Mouse (Mus musculus): ENCODE results near the gene Gm29666.
A peak's percentile ranks its signal among the peaks of the same experiment; 100 is the strongest.

Gene Gm29666

GRCm38 (mm10) chr15:84919938-84920337, at the start of gene Gm29666:
TSS of gene Gm29666 (minus strand) at chr15:84920038.
- DNase-seq: no peak

- DNase-seq: no peak
Observed at GRCm38 (mm10) chr15:84968534-84968933, 48.7 kb upstream of the Gm29666 start.

GRCm38 (mm10) chr15:84965575-84966360, 45.9 kb upstream of the Gm29666 start:
- DNase-seq: peak; percentile 84

- DNase-seq: no peak
Observed at GRCm38 (mm10) chr15:84964771-84965170, 44.9 kb upstream of the Gm29666 start.

GRCm38 (mm10) chr15:84962518-84962917, 42.7 kb upstream of the Gm29666 start:
- DNase-seq: no peak

GRCm38 (mm10) chr15:84960692-84961091, 40.9 kb upstream of the Gm29666 start:
- DNase-seq: no peak

- DNase-seq: no peak
Observed at GRCm38 (mm10) chr15:84959891-84960290, 40.1 kb upstream of the Gm29666 start.

- no peak for DNase-seq
Observed at GRCm38 (mm10) chr15:84958331-84958730, 38.5 kb upstream of the Gm29666 start.

- no peak for DNase-seq
Observed at GRCm38 (mm10) chr15:84957851-84958250, 38.0 kb upstream of the Gm29666 start.

GRCm38 (mm10) chr15:84953259-84953658, 33.4 kb upstream of the Gm29666 start:
- no peak for DNase-seq

- no peak for DNase-seq
Observed at GRCm38 (mm10) chr15:84950053-84950452, 30.2 kb upstream of the Gm29666 start.

- no peak for DNase-seq
Observed at GRCm38 (mm10) chr15:84948990-84949389, 29.2 kb upstream of the Gm29666 start.

- DNase-seq: no peak
Observed at GRCm38 (mm10) chr15:84944319-84944718, 24.5 kb upstream of the Gm29666 start.

- DNase-seq: peak; percentile 61
Observed at GRCm38 (mm10) chr15:84942647-84943285, 22.9 kb upstream of the Gm29666 start.

- peak; percentile 67 for DNase-seq
Observed at GRCm38 (mm10) chr15:84940102-84940501, 20.3 kb upstream of the Gm29666 start.

GRCm38 (mm10) chr15:84934901-84935300, 15.1 kb upstream of the Gm29666 start:
- no peak for DNase-seq

GRCm38 (mm10) chr15:84932351-84932750, 12.5 kb upstream of the Gm29666 start:
- DNase-seq: no peak

- no peak for DNase-seq
Observed at GRCm38 (mm10) chr15:84925495-84926018, 5.7 kb upstream of the Gm29666 start.

GRCm38 (mm10) chr15:84924781-84925315, 5.0 kb upstream of the Gm29666 start:
- DNase-seq: no peak

GRCm38 (mm10) chr15:84923508-84924181, 3.8 kb upstream of the Gm29666 start:
- DNase-seq: no peak

GRCm38 (mm10) chr15:84922884-84923507, 3.2 kb upstream of the Gm29666 start, which contains the start of gene Nup50:
TSS of gene Nup50 (plus strand) at chr15:84923411.
- peak; percentile 100 for DNase-seq

GRCm38 (mm10) chr15:84913201-84913600, 6.6 kb downstream of the Gm29666 start:
- DNase-seq: no peak

Data from kidney, postnatal 10 days (tissue).